Mouse (Mus musculus): ENCODE results near the gene Pdzrn3. TPM values are rescaled to one million over a fixed set of nuclear protein-coding genes. Genes with fewer than 3 reads are reported as not detected.

Pdzrn3 gene
- total RNA-seq, 1 experiment from 2014 or later: 22.2 TPM

GRCm38 (mm10) chr6:101254652-101255051, 123.0 kb downstream of the Pdzrn3 start:
- no peak for DNase-seq

GRCm38 (mm10) chr6:101251916-101252603, 125.6 kb downstream of the Pdzrn3 start:
- no peak for DNase-seq

- DNase-seq: peak; percentile 4
These were observed 126.5 kb downstream of the Pdzrn3 start for GRCm38 (mm10) chr6:101251160-101251559.

GRCm38 (mm10) chr6:101246137-101246536, 131.6 kb downstream of the Pdzrn3 start:
- DNase-seq: no peak

GRCm38 (mm10) chr6:101244355-101244754, 133.3 kb downstream of the Pdzrn3 start:
- DNase-seq: no peak

- DNase-seq: no peak
These were observed 134.4 kb downstream of the Pdzrn3 start for GRCm38 (mm10) chr6:101243189-101243815.

GRCm38 (mm10) chr6:101236641-101237246, 141.0 kb downstream of the Pdzrn3 start:
- DNase-seq: no peak

GRCm38 (mm10) chr6:101236230-101236629, 141.5 kb downstream of the Pdzrn3 start:
- no peak for DNase-seq

GRCm38 (mm10) chr6:101234349-101234748, 143.3 kb downstream of the Pdzrn3 start:
- no peak for DNase-seq

GRCm38 (mm10) chr6:101233680-101234079, 144.0 kb downstream of the Pdzrn3 start:
- DNase-seq: no peak

GRCm38 (mm10) chr6:101227294-101227855, 150.3 kb downstream of the Pdzrn3 start:
- no peak for DNase-seq

GRCm38 (mm10) chr6:101220307-101220706, 157.4 kb downstream of the Pdzrn3 start:
- DNase-seq: no peak

- DNase-seq: no peak
These were observed 158.7 kb downstream of the Pdzrn3 start for GRCm38 (mm10) chr6:101219004-101219403.

GRCm38 (mm10) chr6:101218197-101218596, 159.5 kb downstream of the Pdzrn3 start:
- no peak for DNase-seq

GRCm38 (mm10) chr6:101217756-101218155, 159.9 kb downstream of the Pdzrn3 start:
- DNase-seq: no peak

- DNase-seq: no peak
These were observed 162.3 kb downstream of the Pdzrn3 start for GRCm38 (mm10) chr6:101215436-101215791.

GRCm38 (mm10) chr6:101214734-101215435, 162.8 kb downstream of the Pdzrn3 start:
- no peak for DNase-seq

- DNase-seq: no peak
These were observed 164.6 kb downstream of the Pdzrn3 start for GRCm38 (mm10) chr6:101213066-101213465.

GRCm38 (mm10) chr6:101212086-101212485, 165.6 kb downstream of the Pdzrn3 start:
- DNase-seq: no peak

- DNase-seq: no peak
These were observed 166.3 kb downstream of the Pdzrn3 start for GRCm38 (mm10) chr6:101211361-101211841.

- no peak for DNase-seq
These were observed 178.8 kb downstream of the Pdzrn3 start for GRCm38 (mm10) chr6:101198943-101199298.

GRCm38 (mm10) chr6:101198284-101198942, 179.3 kb downstream of the Pdzrn3 start:
- no peak for DNase-seq

Data from adrenal gland, postnatal 25 days (tissue).